Mouse (Mus musculus) adrenal gland, postnatal 14 days (tissue): ENCODE results near the gene Phpt1. TPM values are rescaled to one million over a fixed set of nuclear protein-coding genes. Genes with fewer than 3 reads are reported as not detected.

Experiments
- DNase-seq: peaks from one replicate; pipeline ENCODE4 v3.0.0; 2021; ENCODE audit warnings: mixed read lengths
- total RNA-seq: library from RNA; stranded (reverse); gene quantifications from 2 replicates; pipeline ENCODE4 v1.2.3, GENCODE M21; 2021

Phpt1 gene
- total RNA-seq, 1 experiment from 2014 or later, result 56.6 TPM

GRCm38 (mm10) chr2:25582466-25583119 is 7.6 kb upstream of the Phpt1 start:
- DNase-seq, result peak; percentile 70

GRCm38 (mm10) chr2:25581901-25582301 is 6.9 kb upstream of the Phpt1 start:
- DNase-seq, result peak; percentile 30

- DNase-seq, result peak; percentile 77
Measured at GRCm38 (mm10) chr2:25581294-25581864, 6.4 kb upstream of the Phpt1 start, which contains the start of gene Ajm1. Ajm1 (minus strand) TSS chr2:25581757.

GRCm38 (mm10) chr2:25580621-25581101 is 5.6 kb upstream of the Phpt1 start:
- peak; percentile 7 for DNase-seq

GRCm38 (mm10) chr2:25579737-25580460 is 4.9 kb upstream of the Phpt1 start:
- DNase-seq, result peak; percentile 52

- DNase-seq, result peak; percentile 23
Measured at GRCm38 (mm10) chr2:25578796-25579736, 4.0 kb upstream of the Phpt1 start.

GRCm38 (mm10) chr2:25577951-25578795 is 3.1 kb upstream of the Phpt1 start:
- peak; percentile 50 for DNase-seq

GRCm38 (mm10) chr2:25576965-25577891 is 2.2 kb upstream of the Phpt1 start:
- peak; percentile 6 for DNase-seq

GRCm38 (mm10) chr2:25576028-25576850 is 1.2 kb upstream of the Phpt1 start:
- DNase-seq, result no peak

- peak; percentile 78 for DNase-seq
Measured at GRCm38 (mm10) chr2:25575432-25576027, 506 bp upstream of the Phpt1 start.

- DNase-seq, result peak; percentile 44
Measured at GRCm38 (mm10) chr2:25574136-25574535, 888 bp downstream of the Phpt1 start.

GRCm38 (mm10) chr2:25573068-25573467 is 2.0 kb downstream of the Phpt1 start:
- no peak for DNase-seq

GRCm38 (mm10) chr2:25571221-25571620 is 3.8 kb downstream of the Phpt1 start:
- DNase-seq, result no peak

- no peak for DNase-seq
Measured at GRCm38 (mm10) chr2:25569323-25569722, 5.7 kb downstream of the Phpt1 start.

GRCm38 (mm10) chr2:25568473-25569019 is 6.5 kb downstream of the Phpt1 start:
- peak; percentile 42 for DNase-seq

- peak; percentile 14 for DNase-seq
Measured at GRCm38 (mm10) chr2:25566558-25566957, 8.5 kb downstream of the Phpt1 start.

- DNase-seq, result no peak
Measured at GRCm38 (mm10) chr2:25565741-25566140, 9.3 kb downstream of the Phpt1 start.

GRCm38 (mm10) chr2:25561946-25562345 is 13.1 kb downstream of the Phpt1 start:
- no peak for DNase-seq
